Mouse (Mus musculus): ENCODE results near the gene Ndufb3.
A peak's percentile ranks its signal among the peaks of the same experiment; 100 is the strongest.
"Not testable (repeated sequence)": the region's sequence is repeated elsewhere in the genome, so short reads cannot be mapped to it uniquely, and the experiment has no call there.

Gene Ndufb3

GRCm38 (mm10) chr1:58586171-58586997 lies at the start of gene Ndufb3, which contains the start of gene Fam126b:
Gene Ndufb3, plus strand, starts transcription at chr1:58586384.
Gene Fam126b, minus strand, starts transcription at chr1:58586323.
- DNase-seq = peak; percentile 89

GRCm38 (mm10) chr1:58541386-58541785 lies 44.8 kb upstream of the Ndufb3 start:
- DNase-seq = no peak

- not testable (repeated sequence) for DNase-seq
Measured at GRCm38 (mm10) chr1:58560370-58560769, 25.8 kb upstream of the Ndufb3 start.

GRCm38 (mm10) chr1:58562455-58562854 lies 23.7 kb upstream of the Ndufb3 start:
- peak; percentile 37 for DNase-seq

GRCm38 (mm10) chr1:58564981-58565380 lies 21.2 kb upstream of the Ndufb3 start:
- DNase-seq = no peak

- no peak for DNase-seq
Measured at GRCm38 (mm10) chr1:58566621-58567020, 19.6 kb upstream of the Ndufb3 start.

- no peak for DNase-seq
Measured at GRCm38 (mm10) chr1:58568456-58569130, 17.6 kb upstream of the Ndufb3 start.

- DNase-seq = no peak
Measured at GRCm38 (mm10) chr1:58570437-58570836, 15.7 kb upstream of the Ndufb3 start.

- DNase-seq = no peak
Measured at GRCm38 (mm10) chr1:58579179-58579578, 7.0 kb upstream of the Ndufb3 start.

- no peak for DNase-seq
Measured at GRCm38 (mm10) chr1:58582611-58583010, 3.6 kb upstream of the Ndufb3 start.

GRCm38 (mm10) chr1:58584271-58584670 lies 1.9 kb upstream of the Ndufb3 start:
- DNase-seq = no peak

- DNase-seq = peak; percentile 54
Measured at GRCm38 (mm10) chr1:58585373-58586170, 612 bp upstream of the Ndufb3 start.

GRCm38 (mm10) chr1:58587491-58587890 lies 1.3 kb downstream of the Ndufb3 start:
- no peak for DNase-seq

GRCm38 (mm10) chr1:58602681-58603080 lies 16.5 kb downstream of the Ndufb3 start:
- no peak for DNase-seq

- no peak for DNase-seq
Measured at GRCm38 (mm10) chr1:58603738-58604137, 17.6 kb downstream of the Ndufb3 start.

GRCm38 (mm10) chr1:58609591-58609990 lies 23.4 kb downstream of the Ndufb3 start:
- DNase-seq = not testable (repeated sequence)

GRCm38 (mm10) chr1:58610166-58610565 lies 24.0 kb downstream of the Ndufb3 start:
- DNase-seq = no peak

- DNase-seq = no peak
Measured at GRCm38 (mm10) chr1:58610611-58611010, 24.4 kb downstream of the Ndufb3 start.

- DNase-seq = no peak
Measured at GRCm38 (mm10) chr1:58613786-58614185, 27.6 kb downstream of the Ndufb3 start.

- no peak for DNase-seq
Measured at GRCm38 (mm10) chr1:58614424-58614823, 28.2 kb downstream of the Ndufb3 start.

- DNase-seq = no peak
Measured at GRCm38 (mm10) chr1:58615146-58615545, 29.0 kb downstream of the Ndufb3 start.

GRCm38 (mm10) chr1:58616176-58616575 lies 30.0 kb downstream of the Ndufb3 start:
- no peak for DNase-seq

GRCm38 (mm10) chr1:58617076-58617475 lies 30.9 kb downstream of the Ndufb3 start:
- DNase-seq = no peak

All from cerebellum, adult 11 months (tissue).